Mouse (Mus musculus) stomach, postnatal 0 days (tissue): Measurements from ENCODE around the gene Usp2.

Experiments used
- CTCF ChIP-seq: IDR thresholded peaks from 2 replicates; pipeline ENCODE4 v1.5.1; 2016; ENCODE audit warnings: antibody characterized with exemption, low read depth, mild to moderate bottlenecking, moderate library complexity
- EP300 ChIP-seq: optimal IDR thresholded peaks from 2 replicates; pipeline ENCODE3; 2016; ENCODE audit warnings: antibody characterized with exemption

- TF ChIP-seq CTCF (no peak), EP300 (no peak)
Measured at GRCm38 (mm10) chr9:44041511-44042395, 25.1 kb upstream of the Usp2 start.
